Mouse (Mus musculus) embryonic facial prominence, embryonic 10.5 days (tissue): ENCODE results near the gene Spag6. TPM values are rescaled to one million over a fixed set of nuclear protein-coding genes. Genes with fewer than 3 reads are reported as not detected.

ENCODE experiments used
- DNase-seq: peaks from one replicate; pipeline ENCODE4 v3.0.0-alpha.2; 2017; ENCODE audit warnings: low spot score
- H3K27ac ChIP-seq: fragments of 300-500 bp; sonication (generic); replicated peaks from 2 replicates; pipeline ENCODE4 v1.5.1; 2016; ENCODE audit warnings: mild to moderate bottlenecking
- H3K27me3 ChIP-seq: fragments of 300-500 bp; sonication (generic); replicated peaks from 2 replicates; pipeline ENCODE4 v1.6.1; 2016; ENCODE audit warnings: low read depth, mild to moderate bottlenecking; ENCODE audit not compliant: poor library complexity, severe bottlenecking
- H3K36me3 ChIP-seq: fragments of 300-500 bp; sonication (generic); replicated peaks from 2 replicates; pipeline ENCODE4 v1.6.1; 2016; ENCODE audit warnings: mild to moderate bottlenecking, moderate library complexity
- H3K4me1 ChIP-seq: fragments of 300-500 bp; sonication (generic); 2 replicates; pipeline ENCODE4 v1.6.1; 2016
- H3K4me3 ChIP-seq: fragments of 300-500 bp; sonication (generic); 2 replicates; pipeline ENCODE4 v1.5.1; 2016; ENCODE audit warnings: mild to moderate bottlenecking, moderate library complexity
- H3K9me3 ChIP-seq: fragments of 300-500 bp; sonication (generic); 2 replicates; pipeline ENCODE4 v1.6.1; 2016; ENCODE audit warnings: mild to moderate bottlenecking
- WGBS: fragments of 180-500 bp; shearing (Covaris S2); methylation state at CpG from one replicate; pipeline ENCODE4 v1.1.7; 2016; 5-methylcytosine and 5-hydroxymethylcytosine counted together
- polyA plus RNA-seq: library from polyadenylated mRNA; unstranded; fragments of >200 nt; fragmentation: Nextera tagmentation; extraction: Ambion mirVana; gene quantifications from 2 replicates; pipeline ENCODE4 v1.2.1, GENCODE M21; 2016

Spag6 gene
- 0.25 and 0.31 TPM in 2 replicates for polyA plus RNA-seq

- Histone ChIP-seq H3K36me3 (no peaks in the 10 kb centered on the region), H3K27me3 (peaks cover 92% of the 10 kb centered on the region), H3K4me1 (peaks cover 33% of the 10 kb centered on the region), H3K9me3 (no peaks in the 10 kb centered on the region), H3K4me3 (peak within 1 kb of the TSS; percentile 71), H3K27ac (peak within 1 kb of the TSS; percentile 87)
- DNase-seq: peak; percentile 87
- under 1% methylated on average over 61 of the region's 61 CpGs for WGBS
These were observed at the start of gene Spag6 for GRCm38 (mm10) chr2:18693871-18694610. Gene Spag6, plus strand, starts transcription at chr2:18694032.

DNA sequence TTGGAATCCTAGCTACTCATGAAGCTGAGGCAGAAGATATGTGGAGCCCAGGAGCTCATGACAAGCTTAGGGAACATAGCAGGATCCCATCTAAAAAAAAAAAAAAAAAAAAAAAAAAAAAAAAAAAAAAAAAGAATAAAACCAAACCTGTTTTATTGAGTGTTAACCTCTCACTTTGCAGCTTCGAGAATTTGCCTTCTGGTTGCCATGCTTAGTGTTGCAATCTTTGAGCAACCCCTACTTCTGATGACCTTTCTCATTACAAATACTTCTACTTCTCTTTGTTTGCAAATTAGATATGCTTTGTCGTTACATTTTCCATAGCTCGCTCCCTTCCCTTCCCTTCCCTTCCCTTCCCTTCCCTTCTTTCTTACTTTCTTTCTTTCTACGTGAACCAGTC, 45.3 kb upstream of the Spag6 start:
- H3K27ac ChIP-seq: no peak overlapping the region
- no peaks in the 10 kb centered on the region for H3K27me3 ChIP-seq
- no peaks in the 10 kb centered on the region for H3K36me3 ChIP-seq
- H3K4me1 ChIP-seq: no peaks in the 10 kb centered on the region
- no peaks in the 10 kb centered on the region for H3K9me3 ChIP-seq
- WGBS: 84% methylated on average over 3 of the region's 4 CpGs
- H3K4me3 ChIP-seq: no peak overlapping the region
- no peak for DNase-seq

- Histone ChIP-seq H3K27me3 (0 out of 2 replicates have a peak, but pooled peaks cover 3% of the 10 kb centered on the region), H3K27ac (no peak overlapping the region), H3K4me3 (no peak overlapping the region), H3K4me1 (no peaks in the 10 kb centered on the region), H3K9me3 (no peaks in the 10 kb centered on the region), H3K36me3 (no peaks in the 10 kb centered on the region)
- DNase-seq: no peak
- 79% methylated on average over 5 of the region's 5 CpGs for WGBS
These were observed 39.0 kb upstream of the Spag6 start for GRCm38 (mm10) chr2:18654821-18655220.

- no peak overlapping the region for H3K27ac ChIP-seq
- H3K27me3 ChIP-seq: peaks cover 16% of the 10 kb centered on the region
- 92% methylated on average over 3 of the region's 3 CpGs for WGBS
- no peaks in the 10 kb centered on the region for H3K36me3 ChIP-seq
- no peaks in the 10 kb centered on the region for H3K4me1 ChIP-seq
- no peaks in the 10 kb centered on the region for H3K9me3 ChIP-seq
- DNase-seq: no peak
- no peak overlapping the region for H3K4me3 ChIP-seq
These were observed 29.8 kb upstream of the Spag6 start for GRCm38 (mm10) chr2:18664003-18664402.

GRCm38 (mm10) chr2:18671041-18671440, 22.8 kb upstream of the Spag6 start:
- no peak for DNase-seq
- Histone ChIP-seq H3K4me1 (peaks cover 27% of the 10 kb centered on the region), H3K9me3 (no peaks in the 10 kb centered on the region), H3K36me3 (no peaks in the 10 kb centered on the region), H3K27me3 (peaks cover 62% of the 10 kb centered on the region), H3K27ac (no peak overlapping the region), H3K4me3 (no peak overlapping the region)
- WGBS: 3% methylated on average over 6 of the region's 6 CpGs

DNA sequence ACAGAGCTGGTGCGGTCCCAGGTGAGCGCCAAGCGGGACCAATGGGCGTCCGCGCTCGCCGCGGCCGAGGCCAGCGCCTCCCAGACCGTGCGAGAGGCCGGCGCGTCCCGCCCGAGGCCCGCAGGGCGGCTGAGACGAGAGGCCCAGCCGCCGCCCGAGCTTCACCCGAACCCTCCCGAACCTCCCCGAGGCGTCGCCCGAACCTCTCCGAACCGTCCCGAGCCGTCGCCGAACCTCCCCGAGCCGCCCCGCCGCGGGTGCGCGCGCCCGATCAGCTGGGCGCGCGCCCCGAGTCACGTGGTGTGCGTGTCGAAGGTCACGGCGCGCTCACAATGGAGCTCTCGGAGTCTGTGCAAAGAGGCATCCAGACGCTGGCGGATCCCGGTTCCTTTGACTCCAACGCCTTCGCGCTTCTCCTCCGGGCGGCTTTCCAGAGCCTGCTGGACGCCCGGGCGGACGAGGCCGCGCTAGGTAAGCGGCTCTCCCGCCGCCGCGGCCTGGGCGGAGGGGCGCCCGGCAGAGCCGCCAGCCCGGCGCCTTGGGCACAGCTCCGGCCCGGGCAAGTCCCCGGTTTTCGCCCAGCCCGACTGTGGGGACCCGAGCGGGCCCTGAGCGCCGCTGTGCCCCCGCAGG, 21.6 kb upstream of the Spag6 start, which contains the start of gene Commd3:
Commd3 (plus strand) TSS at position 252 of the 633 bp plus-strand sequence.
- H3K27ac ChIP-seq: peak within 1 kb of the TSS; percentile 99
- H3K4me1 ChIP-seq: peaks cover 29% of the 10 kb centered on the region
- H3K4me3 ChIP-seq: peak within 1 kb of the TSS; percentile 84
- peaks cover 61% of the 10 kb centered on the region for H3K27me3 ChIP-seq
- no peaks in the 10 kb centered on the region for H3K9me3 ChIP-seq
- DNase-seq: peak; percentile 92
- WGBS: under 1% methylated on average over 91 of the region's 91 CpGs
- no peaks in the 10 kb centered on the region for H3K36me3 ChIP-seq

GRCm38 (mm10) chr2:18672766-18673164, 21.1 kb upstream of the Spag6 start:
- Histone ChIP-seq H3K9me3 (no peaks in the 10 kb centered on the region), H3K27ac (peak overlapping the region; percentile 99), H3K27me3 (peaks cover 56% of the 10 kb centered on the region), H3K4me3 (peak overlapping the region; percentile 84), H3K4me1 (peaks cover 29% of the 10 kb centered on the region), H3K36me3 (no peaks in the 10 kb centered on the region)
- WGBS: 1% methylated on average over 11 of the region's 11 CpGs
- no peak for DNase-seq

DNA sequence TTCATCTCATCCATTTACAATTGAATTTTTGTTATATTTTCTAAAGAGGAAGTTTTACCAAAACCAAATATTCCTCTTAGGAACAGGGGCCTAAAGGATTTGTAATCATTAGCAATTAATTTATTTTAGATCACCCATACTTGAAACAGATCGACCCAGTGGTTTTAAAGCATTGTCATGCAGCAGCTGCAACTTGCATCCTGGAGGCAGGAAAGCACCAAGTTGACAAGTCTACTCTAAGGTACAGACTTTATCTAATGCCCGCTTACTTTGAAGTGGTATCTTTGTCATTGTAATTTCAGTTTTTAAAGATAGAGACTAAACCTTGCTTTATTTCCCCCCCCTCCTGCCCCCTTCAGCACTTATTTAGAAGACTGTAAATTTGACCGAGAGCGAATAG, 20.1 kb upstream of the Spag6 start:
- DNase-seq: no peak
- Histone ChIP-seq H3K4me1 (peaks cover 37% of the 10 kb centered on the region), H3K36me3 (no peaks in the 10 kb centered on the region), H3K27me3 (peaks cover 58% of the 10 kb centered on the region), H3K4me3 (peak overlapping the region; percentile 21; the same call in 1 of the 2 replicates), H3K27ac (no peak overlapping the region), H3K9me3 (no peaks in the 10 kb centered on the region)
- WGBS: 9% methylated on average over 4 of the region's 4 CpGs

DNA sequence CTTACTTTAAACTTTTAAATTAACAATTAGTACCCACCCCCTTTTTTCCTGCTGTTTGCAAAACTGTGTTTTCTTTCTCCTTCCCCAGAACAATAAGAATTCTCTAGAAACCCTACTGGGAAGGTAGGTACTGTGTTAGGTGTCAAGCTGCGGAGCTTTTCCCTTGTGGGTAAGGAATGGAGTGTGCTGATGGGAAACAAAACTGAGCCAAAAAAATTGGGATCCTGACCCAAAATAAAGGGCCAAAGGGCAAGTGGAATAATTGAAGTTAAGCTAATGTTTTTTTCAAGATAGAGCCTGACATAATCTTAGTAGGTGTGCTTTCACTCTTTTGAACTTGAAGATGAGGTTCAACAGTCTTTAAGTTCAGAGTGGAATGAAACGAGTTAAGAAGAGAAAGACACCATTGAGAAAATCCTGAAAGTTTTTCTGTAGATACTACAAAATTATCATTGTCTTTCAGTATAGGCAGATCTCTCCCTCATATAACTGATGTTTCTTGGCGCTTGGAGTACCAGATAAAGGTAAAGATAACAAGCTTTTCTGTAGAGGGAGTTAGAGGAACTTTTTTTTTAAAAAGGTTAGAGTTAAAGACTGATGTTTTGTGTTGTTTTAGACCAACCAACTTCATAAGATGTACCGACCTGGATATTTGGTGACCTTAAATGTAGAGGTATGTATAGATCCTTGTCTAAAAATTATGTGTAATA, 19.5 kb upstream of the Spag6 start:
- peaks cover 58% of the 10 kb centered on the region for H3K27me3 ChIP-seq
- DNase-seq: no peak
- no peaks in the 10 kb centered on the region for H3K9me3 ChIP-seq
- WGBS: 15% methylated on average over 4 of the region's 4 CpGs
- H3K36me3 ChIP-seq: no peaks in the 10 kb centered on the region
- no peak overlapping the region for H3K27ac ChIP-seq
- peak overlapping the region; percentile 21; the same call in 1 of the 2 replicates for H3K4me3 ChIP-seq
- peaks cover 37% of the 10 kb centered on the region for H3K4me1 ChIP-seq

- DNase-seq: peak; percentile 48
- WGBS: 7% methylated on average over 42 of the region's 42 CpGs
- peaks cover 58% of the 10 kb centered on the region for H3K27me3 ChIP-seq
- peaks cover 46% of the 10 kb centered on the region for H3K4me1 ChIP-seq
- H3K9me3 ChIP-seq: no peaks in the 10 kb centered on the region
- peak overlapping the region; percentile 87 for H3K4me3 ChIP-seq
- H3K27ac ChIP-seq: peak overlapping the region; percentile 97
- no peaks in the 10 kb centered on the region for H3K36me3 ChIP-seq
These were observed 18.0 kb upstream of the Spag6 start for GRCm38 (mm10) chr2:18675681-18676456.

GRCm38 (mm10) chr2:18676457-18676935, 17.3 kb upstream of the Spag6 start:
- Histone ChIP-seq H3K4me1 (peaks cover 53% of the 10 kb centered on the region), H3K9me3 (no peaks in the 10 kb centered on the region), H3K27ac (peak overlapping the region; percentile 97), H3K36me3 (no peaks in the 10 kb centered on the region), H3K4me3 (peak overlapping the region; percentile 87), H3K27me3 (peaks cover 61% of the 10 kb centered on the region)
- WGBS: 1% methylated on average over 51 of the region's 64 CpGs
- peak; percentile 98 for DNase-seq
